Mouse (Mus musculus) retina, postnatal 1 day (tissue): ENCODE results near the gene Plk5.

ENCODE experiments used
- DNase-seq: peaks from one replicate; pipeline ENCODE4 v3.0.0-alpha.2; 2012

Gene Plk5

DNA sequence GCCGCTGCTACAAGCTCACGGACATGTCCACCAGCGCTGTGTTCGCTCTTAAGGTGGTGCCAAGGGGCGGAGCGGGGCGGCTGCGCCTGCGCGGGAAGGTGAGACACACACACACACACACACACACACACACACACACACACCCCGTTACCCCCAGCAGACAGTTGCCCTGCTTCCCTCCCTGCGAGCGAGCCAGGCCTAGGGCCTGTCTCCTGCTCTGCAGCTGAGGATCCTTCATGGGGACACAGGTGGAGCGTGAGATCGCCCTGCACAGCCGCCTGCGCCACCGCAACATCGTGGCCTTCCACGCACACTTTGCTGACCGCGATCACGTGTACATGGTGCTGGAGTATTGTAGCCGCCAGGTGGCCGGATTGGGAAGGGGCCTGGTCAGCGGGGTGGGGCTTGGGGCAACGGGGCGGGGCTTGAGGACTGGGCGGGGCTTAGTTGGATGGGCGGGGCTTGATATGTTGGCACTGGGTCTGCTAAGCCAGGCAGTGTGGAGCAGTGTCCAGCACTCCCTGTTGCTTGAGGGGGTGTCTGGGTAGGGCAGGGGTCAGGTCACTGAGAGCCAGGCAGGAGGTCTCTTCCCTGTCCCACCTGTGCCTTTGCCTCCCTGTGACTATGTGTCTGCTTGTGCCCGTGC is 1.9 kb downstream of the Plk5 start:
- peak; percentile 71 for DNase-seq

DNA sequence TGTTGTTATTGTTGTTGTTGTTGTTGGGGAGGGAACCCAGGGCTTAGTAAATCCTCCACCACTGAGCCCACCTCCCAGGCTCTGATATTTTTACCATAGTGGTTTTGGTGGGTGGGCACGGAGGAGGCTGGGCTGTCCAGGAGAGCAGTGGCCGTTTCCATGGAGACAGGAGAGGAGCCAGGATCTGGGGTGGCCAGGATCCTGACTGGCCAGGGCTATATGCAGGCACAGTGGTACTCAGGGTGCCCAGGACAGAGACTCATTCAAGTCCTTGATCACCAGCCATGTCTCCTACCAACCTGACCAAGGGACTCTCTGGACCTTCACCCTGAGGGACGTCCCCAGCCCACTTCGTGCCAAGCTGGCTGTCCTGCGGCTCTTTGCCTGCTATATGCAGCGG is 7.5 kb downstream of the Plk5 start:
- DNase-seq = peak; percentile 10

DNA sequence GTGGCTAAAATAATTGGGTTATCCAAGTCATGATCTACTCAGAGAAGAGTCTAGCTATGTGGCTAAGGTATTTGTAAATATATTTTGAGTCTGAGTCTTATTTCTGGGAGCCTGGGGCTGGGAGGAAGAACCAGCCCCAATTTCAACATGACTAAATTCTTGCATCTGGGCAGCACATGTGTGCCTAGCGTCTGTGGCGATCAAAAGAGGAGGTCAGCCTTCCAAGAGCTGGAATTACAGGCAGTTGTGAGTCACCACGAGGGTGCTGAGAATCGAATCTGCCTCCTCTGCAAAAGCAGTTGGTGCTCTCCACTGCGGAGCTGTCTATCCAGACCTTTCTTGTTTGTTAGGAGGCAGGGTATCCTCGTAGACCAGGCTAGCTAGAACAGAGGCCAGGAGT is 9.5 kb downstream of the Plk5 start:
- no peak for DNase-seq

DNA sequence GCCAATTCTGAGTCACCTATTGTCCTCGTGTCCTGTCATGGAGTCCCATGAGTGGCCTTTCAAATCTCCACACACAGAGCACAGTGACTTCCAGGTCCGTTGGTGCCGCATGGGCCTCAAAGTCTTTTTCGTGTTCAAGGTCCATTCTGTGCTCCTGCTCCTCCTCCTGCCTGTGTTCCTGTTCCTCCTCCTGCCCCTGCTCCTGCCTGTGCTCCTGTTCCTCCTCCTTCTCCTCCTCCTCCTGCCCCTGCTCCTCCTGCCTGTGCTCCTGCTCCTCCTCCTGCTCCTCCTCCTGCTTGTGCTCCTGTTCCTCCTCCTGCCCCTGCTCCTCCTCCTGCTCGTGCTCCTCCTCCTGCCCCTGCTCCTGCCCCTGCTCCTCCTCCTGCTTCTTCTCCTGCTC is 11.7 kb downstream of the Plk5 start:
- peak; percentile 46 for DNase-seq

DNA sequence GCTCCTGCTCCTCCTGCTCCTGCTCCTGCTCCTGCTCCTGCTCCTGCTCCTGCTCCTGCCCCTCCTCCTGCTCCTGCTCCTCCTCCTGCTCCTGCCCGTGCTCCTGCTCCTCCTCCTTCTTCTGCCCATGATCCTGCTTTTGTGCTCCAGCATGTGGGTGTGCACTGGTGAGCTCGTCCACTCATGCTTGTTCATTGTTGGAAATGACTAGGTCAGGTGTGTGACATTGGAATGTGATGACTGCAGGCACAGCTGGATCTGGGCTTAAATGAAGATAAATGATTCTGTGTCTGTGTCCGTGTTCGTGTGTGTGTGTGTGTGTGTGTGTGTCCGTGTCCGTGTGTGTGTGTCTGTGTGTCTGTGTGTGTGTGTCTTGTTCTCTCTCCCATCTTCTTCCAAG is 12.1 kb downstream of the Plk5 start:
- peak; percentile 23 for DNase-seq

DNA sequence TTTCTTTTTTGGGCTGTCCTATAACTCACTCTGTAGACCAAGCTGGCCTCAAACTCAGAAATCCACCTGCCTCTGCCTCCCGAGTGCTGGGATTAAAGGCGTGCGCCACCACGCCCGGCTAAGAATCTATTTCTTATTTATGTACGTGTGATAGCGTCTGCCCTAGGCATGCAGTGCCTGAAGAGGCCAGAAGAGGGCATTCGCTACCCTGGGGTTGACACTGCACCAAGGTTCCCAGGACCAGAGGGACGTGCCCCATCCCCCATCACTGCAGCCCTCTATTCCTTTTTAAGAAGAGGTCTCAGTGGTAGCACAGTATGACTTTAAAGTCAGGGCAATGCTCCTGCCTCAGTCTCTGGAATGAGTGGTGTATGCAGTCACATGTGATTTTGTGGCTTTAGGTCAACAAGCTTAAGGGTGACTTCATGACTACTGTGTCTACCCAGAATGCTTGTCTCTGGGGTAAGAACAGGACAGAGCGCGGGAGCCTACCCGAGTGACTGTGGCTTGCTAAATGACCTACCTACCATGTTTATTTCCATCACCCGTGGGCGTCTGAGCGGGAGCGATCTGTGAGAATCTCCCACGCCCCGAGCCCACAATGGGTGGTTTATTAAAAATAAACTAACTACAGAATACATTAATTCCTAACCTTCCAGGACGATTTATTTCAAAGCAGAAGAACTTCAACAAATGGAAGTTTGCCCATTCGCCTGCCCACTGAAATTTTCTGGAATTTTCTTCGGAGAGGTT is 13.9 kb downstream of the Plk5 start:
- no peak for DNase-seq

DNA sequence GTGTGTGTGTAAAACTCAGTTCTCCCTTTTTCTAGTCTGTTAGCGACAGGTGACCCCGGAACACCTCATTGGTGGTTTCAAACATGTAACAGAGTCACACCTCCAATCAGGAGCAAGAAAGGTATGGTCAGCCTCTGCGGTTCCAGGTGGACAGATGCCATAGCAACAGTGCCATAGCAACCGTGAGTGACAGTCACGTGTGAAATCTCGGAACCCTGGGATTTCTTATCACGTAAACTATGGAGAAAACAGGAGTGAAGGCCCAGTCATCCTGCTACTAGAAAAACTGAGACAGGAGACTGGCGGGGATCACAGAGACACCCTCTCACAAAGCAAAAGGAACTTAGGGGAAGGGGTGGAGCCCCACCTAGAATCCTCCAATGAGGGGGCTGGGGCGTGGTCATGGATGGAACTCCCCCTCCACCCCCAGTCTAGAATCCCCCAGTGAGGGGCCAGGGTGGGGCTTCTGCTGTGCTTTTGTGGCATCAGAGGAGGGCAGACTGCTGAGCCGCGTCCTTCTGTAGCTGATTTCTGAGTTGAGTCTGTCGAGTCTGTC is 15.2 kb downstream of the Plk5 start:
- peak; percentile 87 for DNase-seq

- DNase-seq = no peak
Measured at GRCm38 (mm10) chr10:80371983-80372382, 15.7 kb downstream of the Plk5 start.

- no peak for DNase-seq
Measured at GRCm38 (mm10) chr10:80372706-80373105, 16.4 kb downstream of the Plk5 start.

- DNase-seq = peak; percentile 80
Measured at GRCm38 (mm10) chr10:80374063-80374462, 17.8 kb downstream of the Plk5 start.

- DNase-seq = peak; percentile 96
Measured at GRCm38 (mm10) chr10:80376160-80376559, 19.9 kb downstream of the Plk5 start.

GRCm38 (mm10) chr10:80377716-80378115 is 21.5 kb downstream of the Plk5 start:
- peak; percentile 25 for DNase-seq

GRCm38 (mm10) chr10:80382641-80383365 is 26.5 kb downstream of the Plk5 start:
- no peak for DNase-seq

DNA sequence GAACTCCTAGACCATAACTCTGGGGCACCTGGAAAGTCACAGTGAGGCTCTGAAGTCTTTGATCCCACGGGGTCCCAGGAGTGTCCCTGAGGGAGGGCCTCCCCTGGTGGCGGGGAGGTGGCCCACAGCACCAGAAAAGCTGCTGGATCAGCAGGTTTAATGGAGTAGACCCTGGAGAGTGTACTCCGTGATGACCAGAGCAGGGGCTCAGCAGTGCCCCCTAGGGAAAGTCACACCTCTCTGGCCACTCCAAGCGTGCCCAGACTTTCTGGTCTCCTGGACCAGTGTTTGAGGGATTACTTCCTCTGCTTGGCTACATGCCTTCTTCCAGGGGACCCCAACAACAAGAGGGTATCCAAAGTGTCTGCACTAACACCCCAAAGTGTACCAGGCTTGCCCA is 27.2 kb downstream of the Plk5 start:
- peak; percentile 29 for DNase-seq

- DNase-seq = no peak
Measured at GRCm38 (mm10) chr10:80384115-80384639, 27.9 kb downstream of the Plk5 start.

- no peak for DNase-seq
Measured at GRCm38 (mm10) chr10:80384709-80385108, 28.4 kb downstream of the Plk5 start.

DNA sequence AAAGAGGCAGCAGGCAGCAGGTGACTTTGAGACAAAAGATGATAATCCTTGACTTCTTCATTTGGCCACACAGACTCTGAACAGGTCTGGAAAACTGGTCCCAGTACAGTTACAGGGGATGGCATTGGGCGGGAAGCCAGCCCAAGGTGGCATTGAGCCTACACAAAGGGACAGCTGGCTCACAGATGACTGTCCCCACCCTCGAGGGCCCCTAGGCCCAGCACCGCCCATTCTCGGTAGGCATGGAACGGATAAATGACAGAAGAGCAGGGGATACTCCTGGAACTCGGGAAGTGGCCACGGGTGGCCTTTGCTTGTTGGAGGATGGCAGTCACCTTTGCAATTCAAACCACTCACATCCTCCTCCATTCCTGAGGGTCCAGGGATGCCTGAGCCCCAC is 29.1 kb downstream of the Plk5 start:
- peak; percentile 60 for DNase-seq

GRCm38 (mm10) chr10:80385811-80386734 is 29.8 kb downstream of the Plk5 start:
- peak; percentile 89 for DNase-seq

DNA sequence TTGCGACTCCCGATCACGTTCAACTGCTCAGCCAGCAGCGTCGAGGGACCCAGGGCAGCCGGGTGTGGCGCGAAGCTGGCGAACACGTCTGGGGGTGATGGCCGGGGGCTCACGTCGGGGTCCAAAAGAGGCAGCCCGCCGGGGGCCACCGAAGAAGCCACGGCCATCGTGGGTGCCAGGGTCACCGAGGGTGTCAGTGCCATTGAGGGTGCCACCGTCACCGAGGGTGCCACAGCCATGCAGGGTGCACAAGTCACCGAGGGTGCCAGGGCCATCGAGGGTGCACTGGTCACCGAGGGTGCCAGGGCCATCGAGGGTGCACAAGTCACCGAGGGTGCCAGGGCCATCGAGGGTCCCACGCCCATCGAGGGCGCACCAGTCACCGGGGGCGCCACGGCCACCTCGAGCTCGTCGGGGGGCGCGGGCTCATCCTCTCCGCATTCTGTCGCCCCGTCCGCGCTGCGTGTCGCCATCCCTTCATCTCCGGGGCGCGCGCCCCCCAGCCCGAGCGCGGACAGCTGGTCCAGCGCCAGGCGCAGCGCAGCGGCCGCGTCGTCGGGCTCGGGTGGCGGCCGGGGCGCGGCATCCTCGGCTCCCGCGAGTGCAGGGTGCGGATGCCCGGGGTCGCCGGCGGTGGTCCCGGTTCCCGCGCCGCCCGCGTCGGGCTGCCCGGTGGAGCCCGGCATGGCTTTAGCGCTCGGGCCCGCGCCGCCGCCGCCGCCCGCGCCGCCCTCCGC is 30.6 kb downstream of the Plk5 start:
- peak; percentile 43 for DNase-seq

- DNase-seq = peak; percentile 92
Measured at GRCm38 (mm10) chr10:80387522-80387959, 31.3 kb downstream of the Plk5 start, which contains the start of gene Mex3d. TSS of gene Mex3d (minus strand) at chr10:80387659.

GRCm38 (mm10) chr10:80388731-80389130 is 32.5 kb downstream of the Plk5 start:
- no peak for DNase-seq
